Mouse (Mus musculus) thymus, postnatal 10 days (tissue): ENCODE measurements around the gene Slc17a7.

Experiments used
- DNase-seq, 2 experiments: peaks; one replicate each; pipeline ENCODE4 v3.0.0; 2021; ENCODE audit warnings: low spot score in 2 of 2

Gene Slc17a7

DNA sequence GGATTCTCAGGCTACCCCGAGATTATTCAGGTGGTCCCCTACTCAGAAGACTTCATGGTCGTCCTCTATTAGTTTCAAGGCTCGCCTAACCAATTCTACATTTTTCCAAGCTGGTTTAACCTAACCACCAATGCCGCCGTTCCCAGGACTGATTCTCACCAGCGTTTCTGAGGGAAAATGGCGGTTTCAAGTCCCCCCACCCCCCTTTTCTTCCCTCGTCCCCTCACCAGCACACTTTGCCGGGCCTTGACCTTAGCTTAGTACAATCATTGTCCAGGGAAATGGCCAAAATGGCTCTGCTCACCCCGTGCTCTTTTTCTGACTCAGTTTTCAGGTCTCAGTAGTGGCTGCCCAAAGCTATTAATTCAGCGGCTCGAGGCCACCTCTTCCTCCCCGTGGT lies 11.6 kb downstream of the Slc17a7 start:
- DNase-seq, result no peak

DNA sequence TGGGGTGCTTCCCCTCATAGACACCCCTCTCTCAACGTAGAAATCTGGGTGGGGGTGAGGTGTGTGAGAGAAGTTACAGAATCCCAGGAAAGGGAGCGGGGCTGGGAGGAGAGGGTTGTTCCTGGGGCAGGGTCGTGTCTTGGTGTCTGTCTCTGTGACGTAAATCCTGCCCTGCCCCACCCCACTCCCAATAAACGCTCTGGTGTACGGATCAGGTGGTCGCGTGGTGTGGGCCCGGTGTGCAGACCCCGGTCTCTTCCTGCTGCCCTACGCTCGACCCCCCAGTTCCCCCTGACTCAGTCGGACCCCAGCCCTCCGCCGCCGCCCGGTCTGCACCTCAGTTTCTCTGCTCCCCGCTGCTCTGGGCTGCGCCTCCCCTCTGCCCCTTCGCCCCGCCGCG lies 12.2 kb downstream of the Slc17a7 start:
- no peak for DNase-seq

DNA sequence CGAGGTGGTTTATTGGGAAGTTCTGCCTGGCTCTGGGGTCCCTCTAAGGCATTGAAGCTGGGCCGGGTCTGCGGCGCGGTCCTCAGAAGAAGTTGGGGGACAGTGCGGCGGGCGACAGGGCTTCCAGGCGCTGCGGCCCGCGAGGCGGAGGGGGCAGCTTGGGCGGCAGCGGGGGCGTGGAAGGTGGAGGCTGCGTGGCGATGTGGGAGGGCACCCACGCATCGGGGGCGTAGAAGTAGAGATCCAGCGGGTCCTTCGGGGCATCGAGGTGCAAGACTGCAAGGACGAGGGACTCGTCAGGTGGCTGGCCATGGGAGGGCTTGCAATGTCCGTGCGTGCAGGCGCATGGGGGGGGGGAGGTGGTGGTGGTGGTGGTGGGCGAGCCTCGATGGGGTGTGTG lies 12.6 kb downstream of the Slc17a7 start:
- no peak for DNase-seq

DNA sequence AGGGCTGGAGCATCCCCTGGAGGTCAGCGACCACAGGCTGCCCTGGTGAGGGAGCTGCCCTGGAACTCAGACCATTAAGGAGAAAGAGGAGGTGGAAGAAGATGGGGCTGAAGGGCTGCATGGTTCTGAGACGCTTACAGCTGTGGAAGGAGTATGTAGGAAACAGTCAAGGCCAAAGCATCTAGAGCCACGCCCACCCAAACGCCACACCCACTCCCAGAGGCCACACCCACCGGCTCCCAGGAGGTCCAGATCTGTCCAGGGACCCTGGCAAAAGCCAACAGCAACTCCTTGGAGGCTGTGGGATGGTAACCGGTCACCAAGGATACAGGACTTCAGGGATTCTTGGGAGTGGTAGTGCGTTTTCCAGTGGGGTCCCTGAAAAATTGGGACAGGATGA lies 14.8 kb downstream of the Slc17a7 start:
- DNase-seq, result no peak

DNA sequence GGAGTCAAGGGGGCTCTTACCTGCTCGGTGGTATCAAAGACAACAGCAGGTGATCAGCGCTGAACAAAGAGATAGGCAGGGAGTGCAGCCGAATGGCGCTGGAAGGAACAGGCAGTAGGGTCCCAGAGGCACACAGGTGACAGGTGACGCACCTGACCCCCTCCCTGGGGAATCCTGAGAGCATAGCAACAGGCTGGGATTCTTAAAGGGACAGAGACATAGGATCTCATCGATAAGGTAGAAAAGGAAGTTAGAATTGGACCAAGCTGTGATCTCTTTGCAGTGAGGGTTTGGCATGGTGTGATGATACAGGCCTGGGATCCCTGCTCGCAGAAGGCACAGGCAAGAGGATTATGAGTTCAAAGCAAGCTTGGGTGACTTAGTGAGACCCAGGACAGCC lies 15.7 kb downstream of the Slc17a7 start, which contains the start of gene Gfy:
TSS of gene Gfy (minus strand) at position 101 of the 400 bp plus-strand sequence.
- DNase-seq, result no peak

DNA sequence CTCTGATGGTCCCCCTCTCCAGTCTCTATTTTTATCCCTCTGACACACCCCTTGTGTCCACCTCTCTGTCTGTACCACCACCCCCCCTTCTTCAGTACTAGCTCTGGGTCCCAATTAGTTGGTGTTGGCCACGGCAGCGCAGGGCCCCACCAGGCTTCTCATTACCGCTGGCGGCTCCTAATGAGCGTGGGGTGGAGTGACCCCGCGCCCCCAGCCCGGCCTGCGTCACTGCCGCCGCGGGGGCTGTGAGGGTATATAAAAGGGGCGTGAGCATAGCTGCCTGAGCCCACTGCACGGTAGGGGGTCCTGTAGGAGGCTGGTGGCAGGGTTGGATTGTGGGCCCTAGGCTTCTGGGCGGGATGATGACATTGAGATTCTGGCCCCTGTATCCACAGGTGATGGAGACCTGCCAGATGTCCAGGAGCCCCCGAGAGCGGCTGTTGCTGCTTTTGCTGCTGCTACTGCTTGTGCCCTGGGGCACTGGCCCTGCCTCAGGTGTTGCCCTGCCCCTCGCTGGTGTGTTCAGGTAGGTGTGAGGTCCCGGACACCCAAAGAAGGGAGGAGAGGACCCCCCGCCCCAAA lies 17.2 kb downstream of the Slc17a7 start, which contains the start of gene Pth2:
TSS of gene Pth2 (plus strand) at position 100 of the 582 bp plus-strand sequence.
- no peak for DNase-seq

DNA sequence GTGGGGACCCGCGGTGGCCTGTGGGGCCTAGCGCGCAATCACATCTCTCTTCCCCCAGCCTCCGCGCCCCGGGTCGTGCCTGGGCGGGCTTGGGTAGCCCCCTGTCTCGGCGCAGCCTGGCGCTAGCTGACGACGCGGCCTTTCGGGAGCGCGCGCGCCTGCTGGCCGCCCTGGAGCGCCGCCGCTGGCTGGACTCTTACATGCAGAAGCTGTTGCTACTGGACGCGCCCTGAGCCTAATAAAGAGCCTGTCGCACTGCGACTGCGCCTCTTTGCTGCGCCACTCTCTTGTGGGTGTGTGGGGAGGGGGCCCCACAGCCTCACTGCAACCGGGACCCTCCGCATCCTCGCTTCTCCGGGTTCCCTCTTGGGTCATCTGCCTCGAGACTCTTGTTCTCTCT lies 17.8 kb downstream of the Slc17a7 start:
- no peak for DNase-seq

DNA sequence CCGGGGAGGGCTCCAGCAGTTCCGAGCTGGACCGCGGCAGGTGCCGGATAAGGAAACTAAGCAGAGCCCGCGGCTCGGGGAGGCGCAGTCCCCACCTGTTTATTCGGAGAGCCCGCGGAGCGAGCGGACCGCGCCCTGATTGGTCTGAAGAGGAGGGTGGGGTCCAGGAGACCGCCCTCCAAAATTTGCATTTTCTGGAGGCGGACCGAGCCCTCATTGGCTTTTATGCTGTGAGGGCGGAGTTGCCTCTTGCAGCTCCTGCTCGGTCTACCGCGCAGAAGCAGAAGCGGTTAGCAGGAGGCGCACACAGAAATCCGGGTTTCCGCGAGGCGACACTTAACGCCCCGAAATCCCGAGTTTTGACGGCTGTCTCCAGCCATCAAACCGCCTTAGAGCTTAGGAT lies 18.5 kb downstream of the Slc17a7 start:
- DNase-seq, result peak; percentile 83 to 87

DNA sequence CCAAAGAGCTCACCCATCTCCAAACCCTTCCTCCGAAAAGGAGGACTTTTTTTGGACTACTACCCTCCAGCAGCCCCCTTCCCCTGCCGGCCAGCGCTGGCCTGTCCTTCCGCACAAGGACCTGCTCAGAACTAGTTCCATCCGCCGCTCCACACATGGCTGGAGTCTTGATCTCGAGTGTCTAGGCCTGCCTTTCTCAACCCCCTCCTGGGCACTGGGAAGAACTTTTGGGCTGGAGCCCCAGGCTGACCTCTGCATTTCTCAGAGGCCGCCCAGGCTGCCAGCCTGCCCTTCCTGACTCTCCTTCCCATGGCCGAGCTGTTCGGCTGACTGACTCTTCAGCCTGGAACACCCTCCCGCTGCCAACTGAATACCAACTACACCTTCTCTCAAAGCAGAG lies 18.9 kb downstream of the Slc17a7 start:
- no peak for DNase-seq

DNA sequence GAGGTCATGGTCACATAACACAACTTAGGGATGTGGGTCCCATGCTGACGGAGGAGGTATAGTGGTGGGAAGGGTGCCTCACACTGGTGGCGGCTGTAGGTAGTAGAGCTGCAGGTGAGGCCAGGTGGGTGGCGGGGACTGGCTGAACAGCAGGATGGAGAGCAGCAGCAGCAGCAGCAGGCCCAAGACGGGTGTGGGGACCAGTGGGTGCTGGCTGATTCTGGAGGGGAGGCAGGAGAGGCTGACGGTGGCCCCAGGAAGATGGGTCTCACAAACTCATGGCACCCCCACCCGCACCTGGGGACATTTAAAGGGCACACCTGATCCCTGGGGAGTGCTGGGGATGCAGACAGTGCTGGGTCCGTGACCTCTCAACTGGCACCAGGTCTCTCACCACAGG lies 19.9 kb downstream of the Slc17a7 start:
- no peak for DNase-seq

DNA sequence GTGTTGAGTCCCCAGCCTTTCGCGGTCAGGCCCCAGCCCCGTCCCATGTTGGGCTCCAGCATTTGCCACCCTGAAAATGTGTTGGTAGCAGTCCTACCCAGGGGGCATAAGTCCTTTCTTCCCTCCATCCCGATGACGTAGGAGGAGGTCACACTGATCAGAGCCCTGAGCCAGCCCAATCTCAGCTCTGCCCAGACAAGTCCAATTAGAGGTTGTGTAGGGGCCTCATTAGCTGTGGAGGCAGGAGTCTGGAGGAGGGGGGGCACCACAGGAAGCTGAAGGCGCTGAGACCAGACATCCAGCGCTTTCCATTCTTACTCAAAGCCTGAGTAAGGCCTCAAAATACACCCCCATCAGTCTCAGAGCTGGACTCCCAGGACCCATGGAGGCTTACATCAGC lies 22.2 kb downstream of the Slc17a7 start:
- DNase-seq, result no peak

DNA sequence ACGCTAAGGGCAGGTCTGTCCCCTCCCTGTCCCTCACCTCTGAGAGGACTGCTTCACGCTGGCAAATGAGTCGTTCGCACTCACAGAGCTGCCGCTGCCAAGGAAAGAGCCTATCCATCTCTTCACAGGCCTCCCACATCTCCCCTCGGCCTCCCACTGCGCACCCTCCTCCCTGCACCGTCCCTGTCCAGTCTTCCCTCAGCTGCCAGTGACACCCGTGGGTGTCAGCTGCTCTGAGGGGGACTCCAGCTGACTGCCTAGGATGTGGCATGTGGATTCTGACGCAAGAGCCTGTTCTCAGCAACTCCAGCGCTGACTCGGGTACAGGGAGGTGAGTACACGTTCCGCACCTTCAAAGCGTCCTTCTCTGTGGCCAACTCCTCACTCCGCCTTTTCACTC lies 25.9 kb downstream of the Slc17a7 start:
- DNase-seq, result no peak

DNA sequence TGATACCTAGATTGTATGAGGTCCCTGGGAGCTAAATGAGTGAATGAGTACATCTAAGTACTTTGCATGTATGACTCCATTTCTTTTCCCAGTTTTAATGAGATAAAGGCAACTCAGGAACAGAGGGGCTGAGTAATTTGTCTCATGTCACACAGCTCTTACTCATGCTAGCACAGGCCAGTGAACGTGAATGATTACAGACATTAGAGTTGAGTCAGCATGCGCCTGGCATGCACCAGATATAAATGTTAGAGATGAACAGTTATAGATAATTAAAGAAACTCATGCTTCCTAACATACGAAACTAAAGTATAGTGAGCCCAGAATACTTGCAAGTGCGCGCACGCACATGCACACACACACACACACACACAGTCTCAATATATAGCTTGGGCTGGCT lies 26.4 kb downstream of the Slc17a7 start:
- DNase-seq, result no peak

DNA sequence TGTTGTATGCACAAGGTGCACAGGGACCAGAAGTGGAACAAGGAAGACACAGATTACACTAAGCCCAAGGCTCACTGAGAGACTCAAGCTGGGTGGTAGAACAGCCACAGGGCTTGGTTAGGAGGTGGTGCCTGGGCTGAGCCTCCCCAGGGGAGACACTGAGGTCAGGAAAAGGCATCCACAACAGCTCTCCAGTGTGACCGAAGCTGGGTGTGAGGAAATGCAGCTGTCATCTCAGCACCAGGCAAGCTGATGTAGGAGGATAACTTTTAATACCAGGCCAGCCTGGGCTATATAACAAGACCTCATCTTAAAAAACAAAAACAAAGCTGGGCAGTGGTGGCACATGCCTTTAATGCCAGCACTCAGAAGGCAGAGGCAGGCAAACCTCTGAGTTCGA lies 27.4 kb downstream of the Slc17a7 start:
- DNase-seq, result no peak

DNA sequence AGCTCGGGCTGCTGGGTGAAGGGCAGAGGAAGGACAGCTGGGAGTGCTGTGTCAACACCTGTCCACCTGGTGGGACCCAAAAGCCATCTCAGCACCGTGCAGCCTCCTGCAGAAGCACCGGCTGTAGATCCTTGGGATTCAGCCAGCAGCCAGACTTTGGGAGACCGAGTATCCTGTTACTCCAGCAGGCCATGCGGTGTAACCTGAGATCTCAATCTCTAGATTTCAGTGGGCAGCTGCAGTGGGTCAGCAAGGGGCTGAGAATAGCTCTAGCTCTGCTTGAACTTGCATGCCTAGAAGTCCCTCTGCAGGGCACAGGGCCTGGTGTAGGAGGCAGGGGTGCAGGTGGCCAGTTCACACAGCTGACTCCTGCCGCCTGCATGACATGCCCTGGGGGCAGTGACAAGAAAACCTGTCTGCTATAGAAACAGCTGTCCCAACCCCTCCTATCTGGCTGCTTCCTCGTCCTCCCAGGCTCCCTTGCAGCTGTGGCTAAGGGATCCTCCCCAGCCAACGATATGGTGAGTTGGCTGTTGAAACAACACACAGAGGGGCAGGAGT lies 28.1 kb downstream of the Slc17a7 start:
- DNase-seq, result no peak

DNA sequence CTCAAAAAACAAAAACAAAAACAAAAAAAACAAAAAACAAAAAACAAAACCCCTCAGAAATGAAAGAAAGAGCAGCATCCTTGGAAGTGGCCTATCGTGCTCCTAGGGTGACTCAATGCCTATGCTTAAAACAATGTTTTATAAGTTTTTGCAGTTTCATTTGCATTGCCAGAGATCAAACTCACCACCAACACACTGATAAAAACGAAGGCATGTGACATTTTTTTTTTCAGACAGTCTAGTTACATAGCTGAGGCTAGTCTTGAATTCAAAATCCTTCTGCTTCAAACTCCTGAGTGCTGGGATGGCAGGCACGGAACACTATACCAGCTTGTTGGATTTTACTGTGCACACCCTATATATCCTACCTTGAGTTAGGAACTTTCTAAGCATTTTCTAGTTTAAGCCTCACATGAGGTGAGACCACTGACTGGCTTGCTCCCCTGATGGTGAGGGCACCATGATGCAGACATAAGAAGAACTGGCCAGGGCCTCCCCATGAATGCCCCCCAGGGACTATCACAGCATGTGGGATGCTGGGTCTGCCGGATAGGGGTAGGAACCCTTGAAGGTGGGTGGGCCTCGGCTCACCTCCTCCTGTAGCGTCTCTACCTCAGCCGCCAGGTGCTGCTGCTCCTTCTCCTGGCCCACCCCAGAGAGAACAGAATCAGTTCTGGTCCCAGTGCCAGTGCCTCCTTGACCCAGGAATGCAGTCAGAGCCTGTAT lies 29.0 kb downstream of the Slc17a7 start:
- no peak for DNase-seq

DNA sequence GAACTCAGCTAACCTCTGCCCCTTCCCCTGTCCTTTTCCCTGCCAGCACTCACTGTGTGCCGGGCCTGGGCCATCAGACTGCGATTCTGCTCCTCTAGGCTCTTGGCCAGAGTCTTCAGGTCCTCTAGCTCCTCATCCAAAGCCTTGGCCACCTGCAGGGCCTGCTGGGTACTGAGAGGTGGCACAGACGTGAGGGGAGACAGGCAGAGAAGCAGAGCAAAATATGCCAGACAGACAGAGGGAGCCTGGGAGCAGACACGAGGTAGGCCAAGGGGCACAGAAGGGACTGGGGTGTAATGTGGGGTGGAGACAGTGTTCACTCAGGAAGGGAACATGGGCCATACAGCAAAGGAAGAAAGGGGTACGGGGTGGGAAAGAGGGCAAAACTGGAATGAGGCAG lies 29.7 kb downstream of the Slc17a7 start:
- no peak for DNase-seq

DNA sequence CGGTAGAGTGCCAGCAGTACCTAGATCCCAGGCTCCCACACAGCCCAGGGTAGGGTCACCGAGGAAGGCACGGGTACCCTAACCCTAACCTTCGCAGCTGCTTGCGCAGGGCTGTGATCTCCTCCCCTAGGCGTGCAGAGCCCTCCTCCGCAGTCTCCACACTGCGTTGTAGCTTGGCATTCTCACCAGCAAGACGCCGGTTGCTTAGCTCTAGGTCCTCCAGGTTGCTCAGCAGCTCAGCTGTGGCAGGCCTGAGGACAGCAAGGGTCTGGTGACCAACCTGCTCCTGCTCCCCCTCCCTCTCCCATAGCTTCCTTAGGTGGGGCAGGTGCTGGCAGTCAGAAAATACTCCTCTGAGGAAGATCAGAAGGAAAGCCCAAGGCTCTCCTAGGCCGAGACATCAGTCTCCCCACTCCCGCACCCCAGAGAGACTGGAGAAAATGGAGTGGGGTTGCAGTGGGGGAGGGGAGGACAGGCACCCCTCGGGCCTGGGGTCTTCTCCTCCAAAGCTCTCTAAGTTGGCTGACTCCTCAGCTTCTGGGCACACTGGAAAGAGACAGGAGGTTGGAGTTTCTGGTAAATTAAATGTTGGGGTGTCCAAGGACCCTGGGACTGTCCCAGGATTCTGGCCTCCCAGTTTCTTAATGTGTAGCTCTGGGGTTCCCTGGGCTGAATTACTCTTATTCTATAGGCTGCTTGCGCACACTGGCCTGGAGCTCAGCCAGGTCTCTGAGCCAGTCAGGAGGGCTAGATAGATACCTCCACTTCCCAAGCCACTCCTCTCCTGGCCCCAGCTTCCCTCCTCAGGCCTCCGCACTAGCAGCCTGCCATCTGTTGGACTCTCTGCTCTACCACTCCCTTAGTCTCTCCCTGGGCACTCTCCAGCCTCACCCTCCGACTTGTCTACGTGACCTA lies 30.4 kb downstream of the Slc17a7 start:
- DNase-seq, result no peak

DNA sequence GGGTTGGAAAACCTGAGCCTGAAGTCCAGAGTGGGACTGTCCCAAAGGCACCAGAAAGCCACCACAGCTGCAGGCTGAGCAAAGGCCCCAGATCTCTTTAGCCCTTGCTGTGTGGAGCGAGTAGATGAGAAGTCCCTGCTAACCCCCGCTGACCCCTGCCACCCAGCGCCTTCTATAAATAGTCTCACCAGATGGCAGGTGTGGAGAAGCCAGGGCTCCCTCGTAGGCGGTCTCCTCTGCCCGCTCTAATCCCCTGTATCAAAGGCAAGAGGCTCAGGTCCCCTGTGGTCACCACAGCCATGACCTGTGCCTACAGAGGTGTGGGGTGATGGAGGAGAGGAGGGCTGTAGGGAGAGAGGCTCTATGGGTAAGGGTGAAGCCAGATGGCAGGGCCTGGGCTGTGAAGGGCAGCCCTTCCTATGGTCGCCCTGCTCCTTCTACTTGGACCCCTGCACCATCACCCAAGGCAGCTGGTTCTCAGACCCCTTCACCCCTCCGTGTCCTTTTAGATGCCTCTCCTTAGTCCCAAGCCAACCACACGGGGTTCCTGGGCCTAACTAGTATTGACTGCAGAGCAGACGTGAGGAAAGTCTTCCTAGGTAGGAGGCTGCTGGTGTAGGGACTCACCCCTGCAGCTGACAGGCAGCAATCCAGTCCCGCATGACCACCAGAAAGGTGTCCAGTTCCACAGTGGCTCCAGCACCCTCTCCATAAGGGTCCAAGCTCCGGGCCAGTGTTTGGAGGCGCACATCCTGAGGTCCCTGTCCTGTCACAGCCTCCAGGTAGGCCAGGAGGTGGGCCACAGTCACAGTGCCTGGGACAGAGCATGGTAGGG lies 31.8 kb downstream of the Slc17a7 start:
- no peak for DNase-seq

DNA sequence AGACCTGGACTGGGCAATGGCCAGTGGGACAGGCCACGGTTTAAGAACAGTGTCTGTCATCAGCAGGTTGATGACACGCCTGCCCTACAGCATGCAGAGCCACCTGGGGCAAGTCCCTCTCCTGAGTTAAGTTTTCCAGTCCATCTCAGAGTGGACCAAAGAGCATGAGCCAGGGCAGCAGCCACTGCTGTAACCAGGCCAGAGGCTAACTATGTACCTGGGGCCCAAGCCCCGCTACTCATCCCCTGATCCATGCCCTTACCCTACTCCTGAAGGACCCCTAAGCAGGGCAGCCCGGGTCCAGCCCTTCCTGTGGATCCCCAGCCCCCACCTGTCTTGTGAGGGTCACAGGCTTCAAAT lies 32.4 kb downstream of the Slc17a7 start:
- no peak for DNase-seq

DNA sequence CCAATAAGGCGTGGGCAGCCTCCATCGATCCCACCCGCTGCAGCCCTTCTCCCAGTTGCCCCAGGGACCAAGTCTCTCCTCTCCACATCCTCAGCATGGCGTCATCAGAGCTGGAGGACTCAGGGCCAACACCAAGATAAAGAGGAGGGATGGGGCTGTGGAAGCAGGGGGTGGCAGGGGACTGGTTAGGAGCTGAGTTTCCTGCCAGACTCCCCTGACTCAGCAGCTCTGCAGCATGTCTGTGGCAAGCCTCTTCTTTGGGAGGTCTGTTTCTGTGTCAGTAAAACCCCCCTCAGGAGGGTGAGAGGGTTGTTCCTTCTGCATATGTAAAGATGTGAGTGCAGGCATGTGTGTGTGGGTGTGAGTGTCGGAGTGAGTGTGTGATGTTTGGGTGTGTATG lies 33.2 kb downstream of the Slc17a7 start:
- DNase-seq, result no peak

DNA sequence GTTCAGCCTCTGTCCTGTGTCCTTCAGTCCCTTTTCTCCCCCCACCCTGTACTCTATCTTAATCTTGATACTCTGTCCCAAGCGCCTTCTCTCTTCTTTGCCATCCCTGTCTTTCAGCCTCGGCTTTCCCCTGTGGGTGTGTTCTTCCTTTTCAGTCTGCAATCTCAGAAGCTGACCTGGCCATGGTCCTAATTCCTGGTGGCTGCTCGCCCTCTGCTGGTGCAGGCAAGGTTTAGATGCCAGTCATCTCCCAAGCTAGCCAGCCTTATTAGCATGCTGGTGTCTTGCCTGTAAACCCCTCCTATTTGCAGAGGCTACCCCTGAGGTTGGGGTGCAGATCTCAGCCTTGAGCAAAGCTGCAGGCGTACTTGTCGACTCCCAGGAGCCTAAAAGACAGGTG lies 34.7 kb downstream of the Slc17a7 start:
- DNase-seq, result no peak
